Mouse (Mus musculus) megakaryocyte, embryonic 14.5 days (primary cell): Measurements from ENCODE around the gene Amt. TPM values are rescaled to one million over a fixed set of nuclear protein-coding genes. Genes with fewer than 3 reads are reported as not detected.
"Not testable (repeated sequence)": the region's sequence is repeated elsewhere in the genome, so short reads cannot be mapped to it uniquely, and the experiment has no call there.

Source experiments
- H3K27me3 ChIP-seq: replicated peaks from 2 replicates; pipeline ENCODE3; 2012; ENCODE audit warnings: inconsistent platforms
- H3K36me3 ChIP-seq: replicated peaks from 2 replicates; pipeline ENCODE3; 2012; ENCODE audit warnings: low read length, inconsistent platforms, mixed read lengths
- H3K4me1 ChIP-seq: 2 replicates; pipeline ENCODE4 v1.6.1; 2012; ENCODE audit warnings: inconsistent platforms
- H3K4me3 ChIP-seq: replicated peaks from 2 replicates; pipeline ENCODE3; 2012; ENCODE audit warnings: moderate library complexity, mild to moderate bottlenecking, inconsistent platforms
- H3K9me3 ChIP-seq: 2 replicates; pipeline ENCODE4 v1.6.1; 2012; ENCODE audit warnings: inconsistent platforms
- FLI1 ChIP-seq: IDR thresholded peaks from 2 replicates; pipeline ENCODE4 v1.6.1; 2012; ENCODE audit warnings: low read length, inconsistent platforms, mixed read lengths
- GATA1 ChIP-seq: IDR thresholded peaks from 3 replicates; pipeline ENCODE4 v1.6.1; 2012; ENCODE audit warnings: mixed read lengths, low read length, inconsistent platforms, borderline replicate concordance
- polyA plus RNA-seq: library from polyadenylated mRNA; stranded (reverse); fragments of >175 nt; gene quantifications from 2 replicates; pipeline ENCODE4 v1.2.3, GENCODE M21; 2012; ENCODE audit warnings: low replicate concordance; ENCODE audit not compliant: insufficient read depth

Amt gene
- polyA plus RNA-seq, 1 experiment = 1.9 TPM

DNA sequence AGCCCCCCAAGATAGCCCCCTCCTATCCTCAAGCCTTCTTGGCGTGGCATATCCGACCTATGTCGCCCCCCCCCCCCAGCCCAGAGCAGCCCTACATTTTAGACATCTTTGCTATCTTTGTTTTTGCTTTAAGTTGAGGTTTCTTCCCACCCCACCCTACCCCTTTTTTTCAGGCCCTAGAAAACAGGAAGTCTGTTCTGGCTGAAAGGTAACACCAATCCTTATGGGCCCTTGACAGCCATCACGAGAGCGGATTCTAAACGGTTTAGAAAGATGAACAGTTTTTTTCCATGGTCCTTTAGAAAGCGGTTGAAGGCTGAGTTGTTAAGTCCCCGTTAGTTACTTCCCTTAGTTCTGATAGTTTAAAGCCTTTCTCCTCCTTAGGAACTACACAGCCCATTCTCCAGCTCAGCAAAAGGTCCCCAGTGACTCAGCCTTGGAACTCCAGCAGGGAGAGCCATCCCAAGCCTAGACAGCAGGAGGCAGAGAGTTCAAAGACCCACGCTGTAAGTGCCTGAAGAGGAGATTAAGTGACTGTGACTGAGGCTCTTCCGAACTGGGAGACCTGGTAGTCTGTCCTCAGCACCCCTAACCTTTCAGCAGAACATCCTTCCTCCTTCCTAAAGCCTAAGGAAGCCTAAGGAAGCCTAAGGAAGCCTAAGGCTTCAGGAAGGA is 30.3 kb upstream of the Amt start:
- no peaks in the 10 kb centered on the region for H3K36me3 ChIP-seq
- no peaks in the 10 kb centered on the region for H3K9me3 ChIP-seq
- H3K4me1 ChIP-seq = peaks cover 35% of the 10 kb centered on the region
- H3K4me3 ChIP-seq = no peak overlapping the region
- no peak for TF ChIP-seq FLI1
- peaks cover 13% of the 10 kb centered on the region for H3K27me3 ChIP-seq

DNA sequence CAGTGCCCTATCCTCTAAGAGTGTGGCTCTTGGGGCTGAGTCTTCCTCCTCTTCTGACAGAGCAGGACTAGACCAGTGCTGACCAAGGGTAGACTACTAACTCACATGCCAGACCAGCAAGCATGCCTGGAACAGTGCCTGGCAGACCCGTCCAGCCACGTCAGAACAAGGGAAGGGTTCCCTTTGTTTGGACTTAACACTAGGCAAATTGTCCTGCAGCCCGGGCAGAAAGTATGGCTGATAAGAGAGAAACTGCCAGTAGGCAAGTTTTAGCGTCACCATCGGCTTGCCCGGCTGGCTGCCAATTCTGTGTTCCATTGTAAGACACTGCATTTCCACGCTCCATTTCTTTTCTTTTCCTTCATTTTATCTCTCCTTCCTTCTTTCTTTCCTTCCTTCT is 29.0 kb upstream of the Amt start:
- Histone ChIP-seq H3K4me3 (no peak overlapping the region), H3K27me3 (peaks cover 23% of the 10 kb centered on the region), H3K9me3 (no peaks in the 10 kb centered on the region), H3K4me1 (peaks cover 22% of the 10 kb centered on the region), H3K36me3 (no peaks in the 10 kb centered on the region)
- TF ChIP-seq GATA1 = no peak
- TF ChIP-seq FLI1 = no peak

DNA sequence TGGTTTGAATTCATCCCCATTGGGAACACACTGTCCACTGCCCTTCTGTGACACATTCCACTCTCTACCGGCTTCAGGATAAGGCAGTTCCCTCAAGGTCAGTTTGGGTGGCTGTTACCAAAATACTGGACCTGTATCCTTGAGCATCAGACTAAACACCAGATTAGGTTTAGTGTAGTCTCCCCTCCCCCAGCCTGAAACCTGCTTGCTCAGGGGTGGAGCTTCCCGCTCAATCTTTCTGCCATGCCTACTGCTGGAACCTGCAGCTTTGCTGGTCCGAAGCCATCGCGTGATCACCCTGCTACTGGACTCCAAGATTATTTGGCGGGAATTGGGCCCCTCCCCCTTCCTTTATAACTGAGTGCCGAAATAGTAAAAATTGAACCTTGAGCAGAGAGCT is 28.0 kb upstream of the Amt start:
- Histone ChIP-seq H3K4me1 (peaks cover 18% of the 10 kb centered on the region), H3K27me3 (peaks cover 31% of the 10 kb centered on the region)
- H3K4me3 ChIP-seq, H3K9me3 ChIP-seq, H3K36me3 ChIP-seq: not testable (repeated sequence)

GRCm38 (mm10) chr9:108271941-108272340 is 24.7 kb upstream of the Amt start:
- peaks cover 13% of the 10 kb centered on the region for H3K4me1 ChIP-seq
- H3K27me3 ChIP-seq = peaks cover 46% of the 10 kb centered on the region
- H3K4me3 ChIP-seq = no peak overlapping the region
- H3K9me3 ChIP-seq = no peaks in the 10 kb centered on the region
- TF ChIP-seq FLI1 (no peak), GATA1 (no peak)
- no peaks in the 10 kb centered on the region for H3K36me3 ChIP-seq

- TF ChIP-seq FLI1 (no peak), GATA1 (no peak)
- Histone ChIP-seq H3K4me1 (peaks cover 10% of the 10 kb centered on the region), H3K9me3 (no peaks in the 10 kb centered on the region), H3K36me3 (no peaks in the 10 kb centered on the region), H3K27me3 (peaks cover 42% of the 10 kb centered on the region), H3K4me3 (no peak overlapping the region)
These were observed 24.0 kb upstream of the Amt start for GRCm38 (mm10) chr9:108272691-108273090.

DNA sequence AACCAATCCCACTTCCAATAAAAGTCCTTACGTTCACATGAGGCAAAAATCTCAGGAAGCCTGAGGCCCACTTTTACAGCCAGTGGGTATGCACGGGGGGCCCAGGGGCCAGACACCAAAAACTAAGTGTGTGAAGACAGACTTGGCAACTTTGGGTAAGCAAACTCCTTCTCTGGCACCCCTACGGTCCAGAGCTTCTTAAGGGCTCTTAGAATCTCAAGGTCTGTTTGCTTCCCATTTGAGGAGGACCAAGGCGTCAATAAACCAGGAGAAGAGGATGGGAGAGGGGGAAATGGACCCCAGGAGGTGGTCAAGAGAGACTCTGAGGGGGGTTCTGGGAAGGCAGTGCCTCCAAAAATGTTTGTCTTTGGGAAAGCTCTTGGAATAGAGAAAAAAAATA is 23.2 kb upstream of the Amt start:
- Histone ChIP-seq H3K4me3 (no peak overlapping the region), H3K36me3 (no peaks in the 10 kb centered on the region), H3K27me3 (peaks cover 45% of the 10 kb centered on the region), H3K9me3 (no peaks in the 10 kb centered on the region), H3K4me1 (peaks cover 9% of the 10 kb centered on the region)
- TF ChIP-seq GATA1 (no peak), FLI1 (no peak)

- TF ChIP-seq FLI1 (no peak), GATA1 (no peak)
- Histone ChIP-seq H3K27me3 (peaks cover 42% of the 10 kb centered on the region), H3K4me1 (peaks cover 14% of the 10 kb centered on the region), H3K4me3 (no peak overlapping the region), H3K36me3 (no peaks in the 10 kb centered on the region), H3K9me3 (no peaks in the 10 kb centered on the region)
These were observed 21.9 kb upstream of the Amt start for GRCm38 (mm10) chr9:108274476-108275330.

- Histone ChIP-seq H3K4me3 (no peak overlapping the region), H3K27me3 (peaks cover 41% of the 10 kb centered on the region), H3K9me3 (no peaks in the 10 kb centered on the region), H3K4me1 (peaks cover 20% of the 10 kb centered on the region), H3K36me3 (no peaks in the 10 kb centered on the region)
- no peak for TF ChIP-seq GATA1
- no peak for TF ChIP-seq FLI1
These were observed 21.4 kb upstream of the Amt start for GRCm38 (mm10) chr9:108275331-108275659.

GRCm38 (mm10) chr9:108278697-108279450 is 17.8 kb upstream of the Amt start:
- Histone ChIP-seq H3K27me3 (peaks cover 18% of the 10 kb centered on the region), H3K36me3 (no peaks in the 10 kb centered on the region), H3K4me1 (peaks cover 24% of the 10 kb centered on the region), H3K4me3 (no peak overlapping the region), H3K9me3 (no peaks in the 10 kb centered on the region)
- TF ChIP-seq GATA1 = no peak
- TF ChIP-seq FLI1 = no peak

DNA sequence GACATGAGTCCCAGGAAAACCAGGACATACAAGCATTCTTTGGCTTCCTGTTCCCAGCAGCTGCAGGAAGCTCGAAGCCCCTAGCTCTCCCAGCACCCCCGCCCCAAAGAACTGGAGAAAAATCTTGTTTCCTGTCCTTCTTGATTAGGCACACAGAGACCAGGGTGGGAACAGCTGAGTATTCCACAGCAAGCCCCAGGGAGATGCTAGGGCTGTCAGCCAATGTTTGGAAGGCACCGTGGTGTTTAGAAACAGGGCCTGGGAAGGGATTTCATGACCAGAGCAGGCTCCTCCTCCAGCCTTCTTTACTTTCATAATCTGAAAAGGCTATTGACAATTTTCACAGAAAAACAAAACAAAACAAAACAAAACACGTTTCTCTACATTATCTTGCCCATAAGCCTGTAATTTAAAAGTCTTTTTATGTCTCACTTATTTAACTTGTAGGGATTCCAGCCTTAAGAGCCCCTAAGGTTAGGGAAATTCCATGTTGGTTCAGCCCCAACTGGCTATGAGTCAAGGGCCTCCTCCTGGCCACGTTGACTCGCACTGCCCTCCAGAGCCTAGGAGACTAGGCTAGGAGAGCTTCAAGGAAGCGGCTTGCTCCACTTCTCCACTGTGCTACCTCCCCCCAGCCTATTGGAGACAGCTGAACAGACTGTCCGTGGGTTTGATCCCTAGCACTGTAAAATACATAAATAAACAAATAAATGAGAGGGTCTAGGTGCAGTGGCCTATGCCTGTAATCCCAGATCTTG is 16.4 kb upstream of the Amt start:
- H3K4me3 ChIP-seq = peak overlapping the region; percentile 39
- TF ChIP-seq FLI1 (no peak), GATA1 (no peak)
- peaks cover 7% of the 10 kb centered on the region for H3K27me3 ChIP-seq

More for the DNA sequence above, 16.4 kb upstream of the Amt start:
- H3K4me1 ChIP-seq = peaks cover 25% of the 10 kb centered on the region
- no peaks in the 10 kb centered on the region for H3K36me3 ChIP-seq
- H3K9me3 ChIP-seq = no peaks in the 10 kb centered on the region
